Mouse (Mus musculus) lung, embryonic 14.5 days (tissue): ENCODE measurements at regions not wholly inside any gene's neighbourhood (a gene's known extent, or its start where the extent isn't known, plus 50 kb on each side); places are given as distances from the start of the nearest gene placed in this dataset.

Source experiments
- ATAC-seq: fragments of 200-750 bp; cut with Nextera tagmentation; 2 replicates; pipeline ENCODE4 v1.8.0; 2017; ENCODE audit warnings: mild to moderate bottlenecking, moderate TSS enrichment, moderate library complexity; ENCODE audit not compliant: insufficient read depth
- DNase-seq: peaks from one replicate; pipeline ENCODE4 v3.0.0-alpha.2; 2015
- H3K27ac ChIP-seq: fragments of 300-500 bp; sonication (generic); 2 replicates; pipeline ENCODE4 v1.5.1; 2014; ENCODE audit warnings: low read depth, mild to moderate bottlenecking, moderate library complexity
- H3K27me3 ChIP-seq: fragments of 300-500 bp; sonication (generic); 2 replicates; pipeline ENCODE4 v1.6.1; 2014; ENCODE audit warnings: low read length, control low read depth; ENCODE audit not compliant: insufficient read depth
- H3K36me3 ChIP-seq: fragments of 300-500 bp; sonication (generic); 2 replicates; pipeline ENCODE4 v1.6.1; 2014; ENCODE audit warnings: control low read depth; ENCODE audit not compliant: insufficient read depth
- H3K4me1 ChIP-seq: fragments of 300-500 bp; sonication (generic); 2 replicates; pipeline ENCODE4 v1.6.1; 2014; ENCODE audit warnings: antibody characterized with exemption, control low read depth; ENCODE audit not compliant: insufficient read depth
- H3K4me2 ChIP-seq: fragments of 300-500 bp; sonication (generic); 2 replicates; pipeline ENCODE4 v1.6.1; 2014; ENCODE audit warnings: mild to moderate bottlenecking
- H3K4me3 ChIP-seq: fragments of 300-500 bp; sonication (generic); 2 replicates; pipeline ENCODE4 v1.5.1; 2014; ENCODE audit warnings: low read depth, low read length
- H3K9ac ChIP-seq: fragments of 300-500 bp; sonication (generic); 2 replicates; pipeline ENCODE4 v1.6.1; 2014
- H3K9me3 ChIP-seq: fragments of 300-500 bp; sonication (generic); 2 replicates; pipeline ENCODE4 v1.6.1; 2016; ENCODE audit warnings: low read depth, low read length, control low read depth
- CTCF ChIP-seq: IDR thresholded peaks from 2 replicates; pipeline ENCODE4 v1.5.1; 2016; ENCODE audit warnings: antibody characterized with exemption, low read depth
- WGBS: fragments of 180-500 bp; shearing (Covaris S2); extraction: QIAGEN DNeasy Blood & Tissue Kit; methylation state at CpG from one replicate; pipeline ENCODE4 v1.1.7; 2014; 5-methylcytosine and 5-hydroxymethylcytosine counted together

DNA sequence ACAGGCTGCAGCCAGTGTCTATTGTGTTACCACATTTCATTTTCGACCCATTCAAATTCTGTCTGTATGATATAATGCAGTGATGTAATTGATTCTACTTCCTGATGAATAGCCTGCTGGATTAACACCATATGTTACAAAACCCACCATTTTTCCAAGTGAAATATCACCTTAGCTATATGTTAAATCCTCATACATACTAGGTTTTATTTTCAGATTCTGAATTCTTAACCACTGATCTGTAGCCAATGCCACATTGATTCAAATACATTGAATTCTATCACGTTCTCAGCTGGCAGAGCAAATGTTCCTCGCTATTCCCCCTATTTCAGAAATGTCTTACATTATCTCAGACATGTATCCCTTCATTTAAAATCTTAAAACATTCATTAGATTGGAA lies 60.4 kb upstream of the Prdx6b start:
- DNase-seq (no peak), ATAC-seq (no peak)
- H3K9ac ChIP-seq: no peak overlapping the region
- H3K9me3 ChIP-seq: no peaks in the 10 kb centered on the region
- H3K27ac ChIP-seq: no peak overlapping the region
- no peak for TF ChIP-seq CTCF
- H3K4me3 ChIP-seq: no peak overlapping the region
- no peaks in the 10 kb centered on the region for H3K36me3 ChIP-seq
- no peak overlapping the region for H3K4me2 ChIP-seq
- no peaks in the 10 kb centered on the region for H3K27me3 ChIP-seq
- 70% methylated on average over 3 of the region's 3 CpGs for WGBS
- H3K4me1 ChIP-seq: no peaks in the 10 kb centered on the region

DNA sequence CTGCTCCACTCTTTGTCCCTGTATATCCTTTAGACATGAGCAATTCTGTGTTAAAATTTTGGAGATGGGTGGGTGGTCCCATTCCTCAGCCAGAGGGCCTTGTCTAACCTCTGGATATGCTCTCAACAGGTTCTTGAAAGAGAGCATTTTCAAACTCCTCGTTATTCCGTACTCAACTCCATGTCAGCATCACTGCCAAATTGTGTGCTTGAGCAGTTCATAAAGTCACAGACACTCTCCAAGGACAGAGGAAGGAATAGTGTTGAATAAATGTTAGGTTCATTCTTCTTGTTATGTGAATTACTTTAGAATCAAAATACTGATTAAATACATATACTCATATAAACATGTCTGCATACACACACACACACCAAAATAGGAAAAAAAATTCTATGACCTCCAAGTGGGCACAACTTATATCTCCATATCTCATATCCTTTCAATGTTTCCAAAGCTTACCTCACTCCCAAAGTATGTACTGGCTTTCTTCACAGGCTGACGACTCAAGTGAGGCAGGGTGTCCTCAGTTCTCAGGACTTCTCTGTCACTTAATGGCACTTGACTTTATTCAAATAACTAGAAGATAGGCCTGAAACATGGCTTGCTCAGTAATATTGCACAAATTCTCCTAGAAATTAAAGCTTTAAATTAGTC lies 75.9 kb upstream of the Pde1a start:
- Histone ChIP-seq H3K27ac (no peak overlapping the region), H3K9ac (no peak overlapping the region), H3K36me3 (no peaks in the 10 kb centered on the region), H3K9me3 (no peaks in the 10 kb centered on the region), H3K4me2 (no peak overlapping the region), H3K4me1 (no peaks in the 10 kb centered on the region), H3K4me3 (no peak overlapping the region), H3K27me3 (no peaks in the 10 kb centered on the region)
- TF ChIP-seq CTCF: no peak
- WGBS: 32% methylated on average over 3 of the region's 3 CpGs
- peak; percentile 38; the same call in 1 of the 2 replicates for ATAC-seq
- DNase-seq: peak; percentile 60

DNA sequence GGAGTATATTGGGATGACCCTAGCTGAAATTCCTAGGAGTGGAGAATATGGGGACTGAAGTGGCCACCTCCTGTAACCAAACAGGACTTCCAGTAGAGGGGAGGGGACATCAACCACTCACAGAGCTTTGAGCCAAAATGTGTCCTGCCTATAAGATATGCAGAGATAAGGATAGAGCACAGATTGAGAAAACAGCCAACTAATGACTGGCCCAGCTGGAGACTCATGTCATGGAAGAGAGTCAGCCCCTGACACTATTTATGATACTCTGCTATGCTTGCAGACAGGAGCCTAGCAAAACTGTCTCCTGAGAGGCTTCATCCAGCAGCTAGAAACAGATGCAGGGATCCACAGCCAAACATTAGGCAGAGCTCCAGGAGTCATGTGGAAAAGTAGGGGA lies 74.2 kb upstream of the Pde1a start:
- no peak for TF ChIP-seq CTCF

DNA sequence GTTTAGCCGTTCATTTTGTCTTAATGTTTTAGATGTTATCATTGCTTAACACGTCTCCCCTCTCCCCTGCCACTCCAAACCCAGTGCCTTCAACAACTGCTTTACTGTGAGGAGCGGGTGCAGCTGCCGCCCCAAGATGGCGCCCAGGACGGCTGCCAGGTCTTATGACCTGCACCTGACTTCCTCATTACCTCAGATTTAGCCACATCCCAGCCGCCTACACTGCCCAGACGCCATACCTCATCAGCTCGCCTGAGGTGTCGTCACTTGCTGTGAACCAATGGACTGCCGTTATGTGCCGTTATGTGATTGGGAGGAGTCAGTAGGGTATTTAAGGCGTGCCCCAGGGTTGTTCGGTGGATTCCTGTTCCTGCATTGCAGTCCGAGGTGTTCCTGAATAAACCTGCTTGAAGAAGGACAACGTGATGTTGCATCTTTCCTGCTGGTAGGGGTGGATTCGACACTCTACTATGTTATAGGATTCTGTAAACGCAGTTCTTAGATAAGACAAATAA lies 66.7 kb upstream of the Pde1a start:
- no peak overlapping the region for H3K4me2 ChIP-seq
- no peaks in the 10 kb centered on the region for H3K4me1 ChIP-seq
- no peak overlapping the region for H3K4me3 ChIP-seq
- DNase-seq: no peak
- H3K27ac ChIP-seq: no peak overlapping the region
- no peak for ATAC-seq
- WGBS: 84% methylated on average over 18 of the region's 18 CpGs
- TF ChIP-seq CTCF: no peak
- H3K9me3 ChIP-seq: no peaks in the 10 kb centered on the region
- no peaks in the 10 kb centered on the region for H3K36me3 ChIP-seq
- no peaks in the 10 kb centered on the region for H3K27me3 ChIP-seq
- no peak overlapping the region for H3K9ac ChIP-seq

More for the DNA sequence above, 74.2 kb upstream of the Pde1a start:
- ATAC-seq: peak; percentile 84; the same call in 1 of the 2 replicates
- Histone ChIP-seq H3K27ac (no peak overlapping the region), H3K9me3 (no peaks in the 10 kb centered on the region), H3K4me2 (no peak overlapping the region), H3K27me3 (no peaks in the 10 kb centered on the region), H3K4me1 (no peaks in the 10 kb centered on the region), H3K36me3 (no peaks in the 10 kb centered on the region), H3K4me3 (no peak overlapping the region), H3K9ac (no peak overlapping the region)
- DNase-seq: peak; percentile 60

DNA sequence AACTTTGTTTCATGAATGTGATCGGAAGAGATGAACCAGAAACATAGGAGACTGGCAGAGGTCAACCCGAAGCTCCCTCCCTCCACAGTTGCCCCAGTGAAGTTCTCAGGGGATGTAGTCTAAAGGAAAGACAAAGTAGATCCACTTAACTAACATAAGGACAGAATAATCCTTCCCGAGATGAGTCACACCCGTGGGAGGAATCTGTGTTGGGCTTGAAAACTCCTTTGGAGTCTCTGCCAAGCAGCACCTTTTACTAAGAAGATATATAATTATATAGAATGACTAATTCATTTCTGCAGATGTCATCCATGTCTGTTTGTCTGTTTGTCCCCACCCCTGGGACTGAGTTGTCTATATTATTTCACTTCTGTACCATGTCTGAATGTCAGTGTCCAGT lies 59.1 kb upstream of the Pde1a start:
- no peaks in the 10 kb centered on the region for H3K36me3 ChIP-seq
- no peak for ATAC-seq
- H3K9ac ChIP-seq: no peak overlapping the region
- H3K9me3 ChIP-seq: no peaks in the 10 kb centered on the region
- no peaks in the 10 kb centered on the region for H3K27me3 ChIP-seq
- no peak for TF ChIP-seq CTCF
- no peak overlapping the region for H3K4me2 ChIP-seq
- no peak for DNase-seq
- WGBS: 80% methylated on average over 4 of the region's 4 CpGs
- no peak overlapping the region for H3K27ac ChIP-seq
- no peak overlapping the region for H3K4me3 ChIP-seq
- H3K4me1 ChIP-seq: no peaks in the 10 kb centered on the region

DNA sequence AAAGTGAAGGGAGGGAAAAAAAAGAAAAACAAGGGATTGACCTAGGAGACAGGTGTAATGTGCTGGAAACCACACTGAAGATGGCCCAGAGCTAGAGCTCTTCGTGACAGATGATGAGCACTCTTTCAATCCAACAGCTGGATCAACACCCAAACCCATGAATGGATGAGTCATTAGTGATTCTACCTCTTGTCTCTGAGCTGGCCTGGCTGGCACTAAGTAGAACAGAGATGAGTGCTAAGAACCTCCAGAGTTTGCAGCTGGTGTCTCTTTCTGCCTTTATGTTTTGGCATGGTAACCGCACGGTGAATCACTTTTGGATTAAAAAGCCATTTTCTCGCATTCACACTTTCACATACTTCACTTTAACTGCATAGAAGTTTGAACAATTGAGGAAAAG lies 57.6 kb upstream of the Pde1a start:
- Histone ChIP-seq H3K4me2 (no peak overlapping the region), H3K9me3 (no peaks in the 10 kb centered on the region), H3K27ac (no peak overlapping the region), H3K4me3 (no peak overlapping the region), H3K9ac (no peak overlapping the region), H3K4me1 (no peaks in the 10 kb centered on the region), H3K36me3 (no peaks in the 10 kb centered on the region), H3K27me3 (no peaks in the 10 kb centered on the region)
- no peak for TF ChIP-seq CTCF
- ATAC-seq: no peak
- no peak for DNase-seq
- WGBS: 93% methylated on average over 4 of the region's 4 CpGs
